Mouse (Mus musculus) kidney, adult 8-10 months (tissue): ENCODE measurements around the gene Ank3.

Experiments used
- DNase-seq, 2 experiments: peaks; one replicate each; pipeline ENCODE4 v3.0.0; 2022

Gene Ank3

DNA sequence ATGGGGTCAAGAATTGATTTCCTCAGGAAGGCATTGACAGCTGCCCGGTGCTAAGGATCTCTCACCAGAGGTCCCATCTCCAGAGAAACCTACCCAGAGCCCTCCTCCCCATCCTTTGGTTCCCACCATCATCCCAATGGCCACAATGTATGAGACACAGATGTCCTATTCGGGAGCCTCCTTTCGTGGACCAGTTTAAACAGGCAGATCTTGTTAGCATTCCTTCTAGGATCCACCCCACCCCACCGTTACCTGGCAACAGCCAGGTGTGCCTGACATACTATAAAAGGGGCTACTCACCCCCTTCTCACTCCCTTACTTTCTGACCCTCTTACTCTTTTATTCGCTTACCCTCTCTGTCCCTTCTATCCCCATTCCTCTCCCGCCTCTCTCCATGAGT, 176.9 kb downstream of the Ank3 start:
- no peak for DNase-seq

GRCm38 (mm10) chr10:69576264-69576663, 177.7 kb downstream of the Ank3 start:
- DNase-seq: no peak

GRCm38 (mm10) chr10:69577061-69577728, 178.6 kb downstream of the Ank3 start:
- DNase-seq: no peak

GRCm38 (mm10) chr10:69577729-69578061, 179.1 kb downstream of the Ank3 start:
- DNase-seq: no peak

- no peak for DNase-seq
These were observed 181.0 kb downstream of the Ank3 start for GRCm38 (mm10) chr10:69579585-69579984.

DNA sequence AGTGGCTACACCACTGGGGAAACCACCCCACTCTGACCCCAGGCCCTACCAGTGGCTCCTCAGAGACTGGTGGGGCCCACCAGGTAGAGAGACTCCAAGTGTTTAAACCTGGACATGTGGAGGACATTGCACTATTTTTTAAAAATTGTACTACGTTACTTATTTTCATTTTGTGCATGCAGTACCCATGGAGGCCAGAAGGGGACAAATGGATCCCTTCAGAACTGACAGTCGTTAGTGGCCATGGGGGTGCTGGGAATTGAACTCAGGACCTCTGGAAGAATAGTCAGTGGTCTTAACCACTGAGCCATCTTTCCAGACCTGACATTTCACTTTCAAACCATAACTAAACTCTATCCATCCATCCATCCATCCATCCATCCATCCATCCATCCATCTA, 183.0 kb downstream of the Ank3 start:
- no peak for DNase-seq

GRCm38 (mm10) chr10:69583874-69584481, 185.4 kb downstream of the Ank3 start:
- peak; percentile 57 to 69 for DNase-seq

GRCm38 (mm10) chr10:69584566-69584965, 186.0 kb downstream of the Ank3 start:
- DNase-seq: no peak

DNA sequence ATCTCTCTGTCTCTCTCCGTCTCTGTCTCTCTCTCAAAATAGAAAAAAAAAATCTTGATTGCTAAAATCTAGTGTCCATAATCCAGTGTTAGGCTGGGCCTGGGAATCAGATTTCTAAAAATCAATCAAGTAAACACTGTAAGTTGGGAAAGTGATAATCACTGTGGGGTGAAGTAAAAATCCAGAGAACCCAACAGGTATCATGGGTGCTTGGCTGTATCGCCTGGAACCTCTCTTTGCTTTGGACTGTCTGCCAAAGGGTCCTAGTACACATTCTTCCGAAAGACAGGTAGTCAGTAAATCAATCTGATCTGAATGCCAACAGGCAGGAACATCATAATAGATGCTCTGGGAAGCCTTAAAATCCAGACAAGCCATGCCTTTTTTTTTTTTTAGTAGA, 186.7 kb downstream of the Ank3 start:
- DNase-seq: no peak

- peak; percentile 17 to 18 for DNase-seq
These were observed 195.9 kb downstream of the Ank3 start for GRCm38 (mm10) chr10:69594186-69595131.

DNA sequence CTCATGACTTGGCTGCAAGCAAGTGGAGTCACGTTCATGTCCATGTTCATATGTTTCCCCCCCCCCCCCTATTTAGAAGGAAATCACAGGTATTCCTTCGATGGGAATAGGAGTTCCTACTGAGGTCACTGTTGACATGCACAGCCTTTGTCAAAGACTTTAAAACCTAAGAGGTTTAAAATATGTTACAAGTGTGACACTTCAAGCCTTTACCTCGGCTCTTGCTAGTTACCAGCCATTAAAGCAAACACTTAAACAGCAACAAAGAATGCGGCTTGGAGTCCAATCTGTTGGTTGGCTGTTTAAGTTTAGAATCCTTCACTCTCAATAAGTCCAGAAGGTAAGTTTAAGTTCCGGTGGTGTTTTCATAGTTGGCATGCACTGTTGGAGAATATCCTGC, 196.9 kb downstream of the Ank3 start:
- no peak for DNase-seq

GRCm38 (mm10) chr10:69601471-69601870, 202.9 kb downstream of the Ank3 start:
- no peak for DNase-seq

- DNase-seq: no peak
These were observed 204.1 kb downstream of the Ank3 start for GRCm38 (mm10) chr10:69602711-69603110.

DNA sequence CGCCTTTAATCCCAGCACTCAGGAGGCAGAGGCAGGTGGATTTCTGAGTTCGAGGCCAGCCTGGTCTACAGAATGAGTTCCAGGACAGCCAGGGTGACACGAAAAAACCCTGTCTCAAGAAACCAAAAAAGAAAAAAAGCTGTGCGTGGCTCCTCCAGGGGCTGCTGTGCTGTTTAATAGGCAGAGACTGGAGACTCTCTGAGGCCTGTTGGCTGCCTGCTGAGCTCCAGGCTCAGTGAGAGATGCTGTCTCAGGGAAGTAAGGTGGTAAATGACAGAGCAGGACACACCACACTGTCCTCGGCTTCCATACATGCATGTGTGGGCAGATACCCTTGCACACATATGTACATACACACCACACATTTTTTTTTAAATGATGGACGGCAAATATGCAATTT, 206.0 kb downstream of the Ank3 start:
- no peak for DNase-seq

GRCm38 (mm10) chr10:69605211-69605610, 206.6 kb downstream of the Ank3 start:
- DNase-seq: no peak

DNA sequence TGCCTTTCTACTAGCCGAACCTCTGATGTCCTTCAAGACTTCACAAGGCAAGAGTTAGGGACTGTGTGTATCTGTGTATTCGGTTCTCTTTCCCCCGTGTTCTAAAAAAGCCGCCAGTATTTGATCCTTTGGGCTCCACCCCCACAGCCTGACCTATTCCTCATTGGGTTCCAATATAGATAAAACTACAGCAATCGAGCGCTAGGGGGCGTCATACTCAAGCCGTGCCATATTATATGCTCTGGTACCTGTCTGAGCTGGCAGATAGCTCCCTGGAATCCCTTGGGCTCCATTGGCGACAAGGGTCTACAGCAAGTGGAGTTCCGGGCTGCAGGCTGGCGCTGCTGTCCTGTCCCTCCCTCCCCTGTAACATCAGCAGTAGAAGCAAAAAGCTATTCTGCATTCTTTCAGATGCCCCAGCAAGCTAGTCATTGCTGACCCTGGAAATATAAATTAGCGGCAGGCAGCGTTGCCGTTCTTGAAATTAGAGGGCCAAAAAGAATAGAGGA, 209.1 kb downstream of the Ank3 start:
- DNase-seq: no peak

DNA sequence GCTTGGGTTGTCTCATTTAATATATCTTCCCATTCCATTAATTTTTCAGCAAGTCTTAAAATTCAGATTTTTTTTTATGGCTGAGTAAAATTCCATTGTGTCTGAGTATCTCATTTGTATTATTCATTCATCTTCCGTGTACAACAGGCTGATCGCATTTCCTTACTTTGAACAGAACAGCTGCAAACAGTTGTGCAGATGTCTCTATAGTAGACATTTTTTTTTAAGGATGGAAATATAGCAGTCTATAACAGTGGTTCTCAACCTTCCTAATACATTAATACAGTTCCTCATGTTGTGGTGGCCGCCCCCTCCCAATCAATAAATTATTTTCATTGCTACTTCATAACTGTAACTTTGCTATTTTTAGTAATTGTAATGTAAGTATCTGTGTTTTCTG, 212.7 kb downstream of the Ank3 start:
- no peak for DNase-seq

DNA sequence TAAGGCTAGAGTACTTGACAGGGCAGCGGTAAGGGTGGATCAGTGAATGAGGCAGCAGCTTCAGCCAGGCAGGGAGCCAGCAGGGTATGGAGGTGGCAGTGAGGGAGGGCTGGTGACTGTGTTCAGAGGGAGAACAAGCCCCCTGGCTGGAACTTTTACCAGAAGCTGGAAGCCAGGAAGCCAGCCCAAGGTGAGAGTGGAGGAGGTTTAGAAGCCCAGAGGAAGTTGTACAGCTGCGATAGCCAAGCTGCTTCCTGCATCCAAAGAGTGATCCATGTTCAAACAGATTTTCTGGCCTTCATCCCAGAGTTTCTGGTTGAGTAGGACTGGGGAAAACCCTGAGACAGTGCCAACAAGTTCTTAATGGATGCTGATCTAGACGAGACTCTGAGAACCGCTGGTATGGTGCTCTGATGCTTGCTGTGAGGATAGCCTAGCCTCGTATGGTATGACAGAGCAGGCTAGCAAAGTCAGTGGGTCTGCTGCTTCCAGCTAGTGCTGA, 213.3 kb downstream of the Ank3 start:
- DNase-seq: peak; percentile 42 to 73

- DNase-seq: no peak
These were observed 218.4 kb downstream of the Ank3 start for GRCm38 (mm10) chr10:69616953-69617352.

DNA sequence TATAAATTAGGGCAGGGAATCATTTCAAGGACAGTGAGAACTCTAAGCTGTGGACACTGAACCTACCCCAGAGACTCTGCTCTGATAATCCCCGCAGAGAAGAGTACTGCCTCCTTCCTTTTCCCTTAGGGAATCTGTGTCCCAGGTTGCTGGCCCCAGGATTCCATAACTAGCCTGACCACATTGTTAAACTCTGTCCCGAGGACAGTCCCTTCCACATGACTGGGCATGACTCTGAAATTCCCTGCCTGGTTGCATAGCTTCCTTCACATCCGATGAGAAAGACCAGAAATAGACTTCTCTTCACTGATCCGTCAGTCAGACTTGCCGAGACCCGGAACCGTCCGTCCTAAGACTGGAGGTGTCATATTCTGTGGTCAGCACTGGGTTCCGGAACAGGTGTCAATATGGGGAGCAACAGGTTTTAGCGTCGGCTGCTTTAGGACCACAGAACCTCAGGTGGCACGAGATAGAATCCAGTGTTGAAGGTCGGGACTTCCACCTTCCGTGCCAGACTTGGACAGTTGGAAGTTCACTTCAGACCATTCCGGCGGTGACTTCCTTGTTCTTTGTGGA, 219.1 kb downstream of the Ank3 start:
- DNase-seq: peak; percentile 9 to 29

DNA sequence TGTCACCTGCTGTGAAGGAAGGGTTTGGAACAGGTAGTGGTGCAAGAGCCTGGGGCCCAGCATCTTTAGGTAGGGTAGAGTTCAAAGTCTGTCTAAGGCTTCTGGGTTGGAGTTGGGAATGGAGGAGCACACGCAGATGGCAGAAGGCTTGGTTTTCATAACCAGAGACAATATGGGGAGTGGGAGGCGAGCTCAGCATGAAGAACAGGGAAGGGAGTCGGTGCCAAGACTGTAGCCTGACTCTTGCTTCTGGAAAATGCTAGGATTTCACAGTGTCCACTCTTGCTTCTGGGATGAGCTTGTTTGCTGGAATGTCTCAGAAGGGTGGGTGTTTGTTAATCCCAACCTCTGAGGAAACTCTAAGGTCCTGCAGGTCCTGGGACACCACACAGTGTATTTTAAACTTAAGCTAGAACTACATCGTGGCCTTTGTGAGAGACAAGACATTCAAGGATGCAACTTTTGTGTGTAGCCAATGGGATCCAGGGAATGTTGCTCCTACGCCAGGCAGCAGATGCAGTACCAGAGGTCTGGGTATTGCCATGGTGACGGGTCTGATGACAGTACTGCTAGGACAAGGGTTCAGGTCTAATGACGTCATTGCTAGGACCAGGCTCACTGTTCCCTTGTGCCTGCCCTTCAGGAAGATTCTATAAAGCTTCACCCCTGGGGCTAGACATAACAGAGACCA, 222.3 kb downstream of the Ank3 start:
- no peak for DNase-seq

DNA sequence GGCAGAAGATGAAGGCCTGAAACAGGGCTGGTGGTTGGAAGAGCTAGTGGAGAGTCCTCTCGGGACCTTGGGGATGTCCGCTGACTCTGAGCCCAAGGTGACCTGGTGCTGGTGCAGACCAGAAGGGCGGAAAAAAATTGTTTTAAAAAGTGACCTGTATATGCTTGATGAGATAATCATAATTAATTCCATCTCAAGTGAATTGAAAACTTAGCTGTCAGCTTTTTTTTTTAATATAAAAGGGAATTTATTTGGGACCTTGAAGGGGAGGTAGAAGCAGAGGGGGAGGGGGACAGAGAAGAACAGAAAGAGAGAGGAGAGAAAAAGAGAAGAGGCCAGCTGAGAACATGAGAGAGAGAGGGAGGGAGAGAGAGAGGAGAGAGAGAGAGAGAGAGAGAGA, 229.2 kb downstream of the Ank3 start:
- no peak for DNase-seq

- no peak for DNase-seq
These were observed 230.2 kb downstream of the Ank3 start for GRCm38 (mm10) chr10:69628743-69629142.
